Mouse (Mus musculus) spleen, postnatal 10 days (tissue): Measurements from ENCODE around the gene Gm17571.

Source experiments
- DNase-seq, 2 experiments: peaks; one replicate each; pipeline ENCODE4 v3.0.0; 2021 to 2022; ENCODE audit warnings: low spot score in 2 of 2

Gm17571 gene

GRCm38 (mm10) chr9:13446703-13447285 lies at the start of gene Gm17571:
TSS of gene Gm17571 (minus strand) at chr9:13446753.
- DNase-seq, result no peak

GRCm38 (mm10) chr9:13495530-13495929 lies 49.0 kb upstream of the Gm17571 start:
- no peak for DNase-seq

GRCm38 (mm10) chr9:13493746-13494145 lies 47.2 kb upstream of the Gm17571 start:
- DNase-seq, result no peak

GRCm38 (mm10) chr9:13492807-13493206 lies 46.3 kb upstream of the Gm17571 start:
- DNase-seq, result no peak

- DNase-seq, result no peak
Observed at GRCm38 (mm10) chr9:13491854-13492620, 45.5 kb upstream of the Gm17571 start.

- DNase-seq, result no peak
Observed at GRCm38 (mm10) chr9:13491107-13491506, 44.6 kb upstream of the Gm17571 start.

- DNase-seq, result no peak
Observed at GRCm38 (mm10) chr9:13485914-13486313, 39.4 kb upstream of the Gm17571 start.

GRCm38 (mm10) chr9:13484267-13485240 lies 38.0 kb upstream of the Gm17571 start:
- no peak for DNase-seq

GRCm38 (mm10) chr9:13483199-13484068 lies 36.9 kb upstream of the Gm17571 start:
- no peak for DNase-seq

- DNase-seq, result no peak
Observed at GRCm38 (mm10) chr9:13479275-13479674, 32.7 kb upstream of the Gm17571 start.

GRCm38 (mm10) chr9:13474951-13475350 lies 28.4 kb upstream of the Gm17571 start:
- DNase-seq, result no peak

- DNase-seq, result peak in 1 of 2 experiments; percentile 60
Observed at GRCm38 (mm10) chr9:13470013-13470412, 23.5 kb upstream of the Gm17571 start.

GRCm38 (mm10) chr9:13468778-13469177 lies 22.2 kb upstream of the Gm17571 start:
- peak in 1 of 2 experiments; percentile 29 for DNase-seq

- DNase-seq, result no peak
Observed at GRCm38 (mm10) chr9:13467745-13468144, 21.2 kb upstream of the Gm17571 start.

GRCm38 (mm10) chr9:13466816-13467215 lies 20.3 kb upstream of the Gm17571 start:
- peak in 1 of 2 experiments; percentile 27 for DNase-seq

- DNase-seq, result peak; percentile 23 to 48
Observed at GRCm38 (mm10) chr9:13466351-13466750, 19.8 kb upstream of the Gm17571 start.

GRCm38 (mm10) chr9:13465358-13466020 lies 18.9 kb upstream of the Gm17571 start:
- no peak for DNase-seq

GRCm38 (mm10) chr9:13460926-13461325 lies 14.4 kb upstream of the Gm17571 start:
- no peak for DNase-seq

GRCm38 (mm10) chr9:13460012-13460411 lies 13.5 kb upstream of the Gm17571 start:
- no peak for DNase-seq

- no peak for DNase-seq
Observed at GRCm38 (mm10) chr9:13459371-13459770, 12.8 kb upstream of the Gm17571 start.

- DNase-seq, result no peak
Observed at GRCm38 (mm10) chr9:13457774-13458173, 11.2 kb upstream of the Gm17571 start.
